Mouse (Mus musculus) heart, postnatal 0 days (tissue): ENCODE measurements around the gene Scn5a.

Experiments used
- CTCF ChIP-seq: IDR thresholded peaks from 2 replicates; pipeline ENCODE4 v1.5.1; 2016; ENCODE audit warnings: antibody characterized with exemption, control low read depth, low read depth
- EP300 ChIP-seq: IDR thresholded peaks from 2 replicates; pipeline ENCODE4 v1.6.1; 2016; ENCODE audit warnings: antibody characterized with exemption, low read depth

DNA sequence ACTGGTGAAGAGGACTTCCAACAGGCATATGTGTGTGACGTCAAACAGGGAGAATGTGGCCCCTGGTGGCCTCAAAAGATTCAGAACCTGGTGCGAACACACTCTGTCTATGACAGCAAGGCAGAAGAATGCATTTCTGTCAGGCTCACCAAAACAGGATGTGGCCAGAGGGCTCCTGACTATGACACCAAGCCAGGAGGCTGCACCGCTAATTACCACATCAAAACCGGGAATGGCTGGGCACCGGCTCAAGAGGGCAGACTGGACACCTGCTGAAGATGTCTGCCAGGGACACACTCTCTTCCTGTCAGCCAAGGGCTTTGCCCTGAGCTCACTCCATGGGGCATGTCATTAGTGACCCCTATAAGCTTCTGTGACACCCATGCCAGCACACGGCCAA, 15.2 kb downstream of the Scn5a start:
- no peak for TF ChIP-seq CTCF
- no peak for TF ChIP-seq EP300
